Comparison of ENCODE assay signal across 9 mouse cellular contexts in genomic region chr5:36359535-36360243, GRCm38 (mm10). TPM values are rescaled to one million over a fixed set of nuclear protein-coding genes. Genes with fewer than 3 reads are reported as not detected.
DNase-seq lines count a peak whose midpoint lies in the region; ATAC-seq and TF ChIP-seq lines count a peak whose summit lies in the region.
"Had no signal": no experiment of that assay in that cellular context is flagged by ENCODE, and none has a peak within 500 bp of the region (broad histone marks: within the 10 kb centered on the region; RNA-seq: fewer than 3 reads in every experiment).

No protein-coding gene starts in this region.

- no peak for TF ChIP-seq CTCF in lung, embryonic 14.5 days (IDR thresholded peaks at IDR 0.05; ENCODE audit: low read depth)

- H3K4me3 ChIP-seq in lung, embryonic 14.5 days (ENCODE audit: low read depth, low read length), result no peak overlapping the region
- no peak overlapping the region for H3K4me3 ChIP-seq in neural tube, embryonic 14.5 days (ENCODE audit: low read depth, low read length)

- no peaks in the 10 kb centered on the region for H3K36me3 ChIP-seq in lung, embryonic 14.5 days (ENCODE audit: insufficient read depth)
- H3K36me3 ChIP-seq in neural tube, embryonic 14.5 days (ENCODE audit: control insufficient read depth, insufficient read depth, low read length), result no peaks in the 10 kb centered on the region

- H3K4me2 ChIP-seq in lung, embryonic 14.5 days, result no peak overlapping the region
- H3K4me2 ChIP-seq in neural tube, embryonic 14.5 days (ENCODE audit: low read depth, low read length), result no peak overlapping the region

- peak overlapping the region; percentile 86 for H3K27ac ChIP-seq in lung, embryonic 14.5 days (ENCODE audit: low read depth)
- no peak overlapping the region for H3K27ac ChIP-seq in neural tube, embryonic 14.5 days (ENCODE audit: low read depth, low read length)

- no peak overlapping the region; the same call in 1 of the 2 replicates for H3K9ac ChIP-seq in lung, embryonic 14.5 days
- H3K9ac ChIP-seq in neural tube, embryonic 14.5 days (replicated peaks; ENCODE audit: low read depth, low read length), result no peak overlapping the region

- no peaks in the 10 kb centered on the region for H3K9me3 ChIP-seq in lung, embryonic 14.5 days (ENCODE audit: low read depth, low read length)
- no peaks in the 10 kb centered on the region for H3K9me3 ChIP-seq in neural tube, embryonic 14.5 days (ENCODE audit: control insufficient read depth, low read length)

- ATAC-seq in lung, embryonic 14.5 days (ENCODE audit: insufficient read depth), result no peak
- peak; percentile 74 for ATAC-seq in neural tube, embryonic 14.5 days (ENCODE audit: low read depth)

- intact Hi-C loops in gastrocnemius, postnatal 36 days (cut with DNase I), result no loop called here
- intact Hi-C loops in gastrocnemius, postnatal 14 days (cut with DNase I; ENCODE audit: low total_unique reads), result no loop called here

- WGBS in lung, embryonic 14.5 days, result 42% methylated on average over 5 of the region's 5 CpGs
- 52% methylated on average over 5 of the region's 5 CpGs for WGBS in neural tube, embryonic 14.5 days

- peaks cover 40% of the 10 kb centered on the region for H3K4me1 ChIP-seq in lung, embryonic 14.5 days (ENCODE audit: insufficient read depth)
- H3K4me1 ChIP-seq in neural tube, embryonic 14.5 days (ENCODE audit: control insufficient read depth, insufficient read depth, low read length), result peaks cover 5% of the 10 kb centered on the region; the same call in 1 of the 2 replicates

- no peaks in the 10 kb centered on the region for H3K27me3 ChIP-seq in lung, embryonic 14.5 days (ENCODE audit: insufficient read depth, low read length)
- no peaks in the 10 kb centered on the region for H3K27me3 ChIP-seq in neural tube, embryonic 14.5 days (ENCODE audit: control insufficient read depth, insufficient read depth, low read length)

- peak; percentile 28 for DNase-seq in gastrocnemius, adult 18-20 months (ENCODE audit: low spot score)
- DNase-seq in gastrocnemius, postnatal 36 days, result no peak
- no peak for DNase-seq in lung, embryonic 14.5 days
- DNase-seq in lung, adult 18-20 months, result no peak
- DNase-seq in gastrocnemius, postnatal 14 days, result peak; percentile 67
- no peak for DNase-seq in ovary, postnatal 10 days (ENCODE audit: low spot score)
- DNase-seq in testis, postnatal 10 days (ENCODE audit: low spot score), result no peak
- DNase-seq: kidney, adult 9 months had no signal

RNA-seq across cellular contexts. Expression of gene Sorcs2, which starts 38.2 kb away (rescaled TPM):
- total RNA-seq in gastrocnemius, adult 18-20 months (2021), result 1 to 10 TPM; 1.8 TPM
- total RNA-seq in gastrocnemius, postnatal 36 days (2021), result 1 to 10 TPM; 3.4 to 3.5 TPM
- 17.5 and 20.6 TPM in 2 replicates for polyA plus RNA-seq in lung, embryonic 14.5 days (2014; fragmentation: Nextera tagmentation; extraction: Ambion mirVana)
- 1 to 10 TPM; 8.3 to 8.7 TPM for total RNA-seq in gastrocnemius, postnatal 14 days (2021)
- polyA plus RNA-seq in neural tube, embryonic 14.5 days (2014; fragmentation: Nextera tagmentation; extraction: Ambion mirVana), result 11.1 and 12.6 TPM in 2 replicates

Comparison
In these comparisons a context has a peak if more than half of its experiments do, and no peak if none do; other contexts are left out.
1. DNase-seq: peak in gastrocnemius, adult 18-20 months (single experiment) and gastrocnemius, postnatal 14 days (single experiment); none in gastrocnemius, postnatal 36 days (0 of 2), lung, embryonic 14.5 days (single experiment), lung, adult 18-20 months (0 of 2), ovary, postnatal 10 days (single experiment) and testis, postnatal 10 days (single experiment).